Mouse (Mus musculus): Measurements from ENCODE around the gene Sgsm2.
"Not testable (repeated sequence)": the region's sequence is repeated elsewhere in the genome, so short reads cannot be mapped to it uniquely, and the experiment has no call there.

Gene Sgsm2

DNA sequence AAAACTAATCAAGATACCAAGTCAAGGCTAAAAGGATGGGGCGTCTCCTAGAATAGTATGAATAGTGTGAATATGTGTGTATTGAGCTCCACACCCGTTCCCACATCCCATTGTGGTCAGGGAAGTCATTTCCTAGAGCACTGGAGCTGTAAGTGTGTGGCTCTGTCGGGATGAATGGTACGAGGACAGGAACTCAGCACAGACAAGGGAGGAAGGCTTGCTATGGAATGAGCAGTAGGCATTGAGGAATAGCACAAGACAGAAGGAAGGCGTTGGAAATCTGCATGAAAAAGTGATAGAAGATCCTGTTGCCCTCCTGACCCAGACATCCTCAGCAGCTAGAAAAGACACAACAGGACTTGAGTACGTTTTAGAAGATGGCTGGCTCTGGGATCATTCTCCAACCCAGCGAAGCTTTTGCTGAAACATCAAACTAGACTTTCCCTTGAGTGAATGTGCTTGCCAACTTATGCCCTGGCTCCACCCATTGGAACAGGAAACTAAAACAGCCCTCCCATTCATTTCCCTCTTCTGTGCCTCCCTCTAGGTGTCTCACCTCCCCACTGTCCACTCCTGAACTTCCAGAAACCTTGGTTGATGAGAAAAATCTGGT is 69.0 kb downstream of the Sgsm2 start:
- DNase-seq, result peak in 1 of 2 experiments; percentile 10

GRCm38 (mm10) chr11:74826702-74827101 is 70.2 kb downstream of the Sgsm2 start:
- DNase-seq, result peak in 1 of 2 experiments; percentile 30

DNA sequence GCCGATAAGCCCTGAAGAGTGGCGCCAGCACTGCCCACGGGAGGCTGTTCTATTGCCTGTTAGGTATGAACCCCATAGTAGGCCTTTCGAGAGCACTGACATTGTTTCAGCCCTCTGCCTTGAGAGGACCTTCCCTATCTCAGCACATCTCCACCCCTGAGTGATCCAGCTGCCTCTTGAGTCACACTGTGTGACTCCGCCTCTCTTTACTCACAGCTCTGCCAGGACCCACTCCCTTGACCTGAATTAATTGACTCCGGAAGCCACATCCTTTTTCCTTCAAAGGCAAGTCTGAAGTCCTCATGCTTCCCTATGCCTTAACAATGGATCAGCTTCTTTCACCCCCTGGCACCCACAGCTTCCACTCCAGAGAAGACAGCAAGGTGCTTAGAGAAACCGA is 70.7 kb downstream of the Sgsm2 start:
- peak in 1 of 2 experiments; percentile 47 for DNase-seq

GRCm38 (mm10) chr11:74822746-74823440 is 74.0 kb downstream of the Sgsm2 start:
- peak in 1 of 2 experiments; percentile 52 for DNase-seq

- peak in 1 of 2 experiments; percentile 61 for DNase-seq
Observed at GRCm38 (mm10) chr11:74821463-74821862, 75.4 kb downstream of the Sgsm2 start.

DNA sequence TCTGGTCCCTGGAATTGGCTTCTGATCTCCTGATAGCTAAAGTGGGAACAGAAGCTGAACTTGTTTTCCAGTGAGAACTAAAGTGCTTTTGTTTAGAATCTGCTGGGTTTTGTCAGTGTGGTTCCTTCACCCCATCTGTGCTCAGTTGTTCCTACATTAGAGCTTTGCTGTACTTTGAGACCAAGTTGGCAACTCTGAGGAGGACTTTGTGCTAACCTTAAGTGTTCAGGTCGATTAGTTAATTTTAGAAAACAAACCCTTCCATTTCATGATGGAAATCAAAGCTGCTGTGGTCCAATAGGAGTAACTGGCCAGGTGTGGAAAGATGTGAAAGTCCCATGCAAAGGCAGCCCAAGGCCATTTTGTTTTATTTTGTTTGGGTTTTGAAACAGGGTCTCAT is 75.9 kb downstream of the Sgsm2 start:
- DNase-seq, result no peak

- DNase-seq, result no peak
Observed at GRCm38 (mm10) chr11:74815795-74816194, 81.1 kb downstream of the Sgsm2 start.

GRCm38 (mm10) chr11:74811538-74811937 is 85.3 kb downstream of the Sgsm2 start:
- no peak for DNase-seq

GRCm38 (mm10) chr11:74811027-74811426 is 85.8 kb downstream of the Sgsm2 start:
- DNase-seq, result not testable (repeated sequence)

GRCm38 (mm10) chr11:74810134-74810533 is 86.7 kb downstream of the Sgsm2 start:
- DNase-seq, result no peak

GRCm38 (mm10) chr11:74808251-74808853 is 88.5 kb downstream of the Sgsm2 start:
- DNase-seq, result no peak

DNA sequence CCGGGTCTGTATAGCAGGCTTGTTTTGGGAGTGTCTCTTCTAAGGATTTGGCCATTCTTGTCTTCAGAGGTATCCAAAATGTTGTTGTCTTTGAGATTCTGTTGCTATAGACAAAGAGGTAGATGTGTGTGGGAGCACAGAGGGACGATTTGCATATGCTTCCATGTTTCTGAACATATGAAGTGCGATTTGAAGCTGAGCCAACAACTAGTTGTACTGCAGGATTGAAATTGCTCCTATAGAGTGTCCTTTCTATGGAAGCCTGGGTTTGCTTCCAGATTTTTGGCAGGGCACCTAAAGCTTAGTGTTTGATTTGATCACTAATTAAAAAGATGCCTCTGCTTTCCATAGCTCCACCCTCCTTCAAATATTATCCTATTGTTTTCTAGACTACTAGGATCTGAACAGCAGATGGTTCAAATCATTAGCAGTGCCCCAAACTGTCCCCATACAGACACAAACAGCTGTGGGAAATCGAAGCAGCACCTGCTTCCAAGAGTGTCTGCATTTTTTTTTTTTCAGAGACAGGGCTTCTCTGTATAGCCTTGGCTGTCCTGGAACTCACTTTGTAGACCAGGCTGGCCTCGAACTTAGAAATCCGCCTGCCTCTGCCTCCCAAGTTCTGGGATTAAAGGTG is 89.5 kb downstream of the Sgsm2 start:
- DNase-seq, result no peak

GRCm38 (mm10) chr11:74804081-74804627 is 92.7 kb downstream of the Sgsm2 start:
- no peak for DNase-seq

DNA sequence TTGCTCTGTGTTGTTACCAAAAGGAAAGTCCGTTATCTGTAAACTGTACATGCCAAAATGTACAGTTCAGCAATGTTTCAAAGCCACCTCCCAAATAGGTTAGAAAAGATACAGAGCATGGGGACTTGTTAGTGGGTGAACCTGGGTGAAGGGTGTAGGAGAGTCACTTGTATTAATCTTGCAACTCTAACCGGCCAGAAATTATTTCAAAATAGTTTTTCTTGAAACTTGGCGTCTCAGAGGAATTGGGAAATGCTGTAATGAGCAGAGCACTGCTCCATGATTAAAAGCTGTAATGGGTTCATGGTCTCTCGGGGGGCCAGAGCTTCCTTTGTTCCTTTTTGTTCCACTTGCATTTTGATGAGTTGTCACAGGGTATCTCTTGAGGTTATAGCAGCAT is 96.2 kb downstream of the Sgsm2 start:
- no peak for DNase-seq
